Mouse (Mus musculus) neural tube, embryonic 12.5 days (tissue): ENCODE results near the gene Gzmk. TPM values are rescaled to one million over a fixed set of nuclear protein-coding genes. Genes with fewer than 3 reads are reported as not detected.
"Not testable (repeated sequence)": the region's sequence is repeated elsewhere in the genome, so short reads cannot be mapped to it uniquely, and the experiment has no call there.

Experiments
- ATAC-seq: fragments of 200-750 bp; cut with Nextera tagmentation; 2 replicates; pipeline ENCODE4 v1.8.0; 2017; ENCODE audit warnings: low read depth, mild to moderate bottlenecking, moderate TSS enrichment, moderate library complexity; ENCODE audit not compliant: low FRiP score
- H3K27ac ChIP-seq: fragments of 300-500 bp; sonication (generic); 2 replicates; pipeline ENCODE4 v1.5.1; 2016
- H3K27me3 ChIP-seq: fragments of 300-500 bp; sonication (generic); replicated peaks from 2 replicates; pipeline ENCODE4 v1.6.1; 2016; ENCODE audit warnings: mild to moderate bottlenecking
- H3K36me3 ChIP-seq: fragments of 300-500 bp; sonication (generic); 2 replicates; pipeline ENCODE4 v1.6.1; 2016; ENCODE audit warnings: mild to moderate bottlenecking
- H3K4me1 ChIP-seq: fragments of 300-500 bp; sonication (generic); 2 replicates; pipeline ENCODE4 v1.6.1; 2016
- H3K4me2 ChIP-seq: fragments of 300-500 bp; sonication (generic); replicated peaks from 2 replicates; pipeline ENCODE4 v1.6.1; 2016; ENCODE audit warnings: mild to moderate bottlenecking
- H3K4me3 ChIP-seq: fragments of 300-500 bp; sonication (generic); 2 replicates; pipeline ENCODE4 v1.5.1; 2016
- H3K9ac ChIP-seq: fragments of 300-500 bp; sonication (generic); 2 replicates; pipeline ENCODE4 v1.6.1; 2016; ENCODE audit warnings: mild to moderate bottlenecking
- H3K9me3 ChIP-seq: fragments of 300-500 bp; sonication (generic); 2 replicates; pipeline ENCODE4 v1.6.1; 2016; ENCODE audit warnings: mild to moderate bottlenecking
- WGBS: fragments of 180-500 bp; shearing (Covaris S2); methylation state at CpG from one replicate; pipeline ENCODE4 v1.1.7; 2016; 5-methylcytosine and 5-hydroxymethylcytosine counted together
- polyA plus RNA-seq: library from polyadenylated mRNA; unstranded; fragments of >200 nt; fragmentation: Nextera tagmentation; extraction: Ambion mirVana; gene quantifications from 2 replicates; pipeline ENCODE4 v1.2.1, GENCODE M21; 2016

Gene Gzmk
- not detected in 2 replicates for polyA plus RNA-seq

GRCm38 (mm10) chr13:113225811-113226210 is at the start of gene Gzmk:
TSS of gene Gzmk (minus strand) at chr13:113225908.
- Histone ChIP-seq H3K9ac (no peak within 1 kb of the TSS), H3K36me3 (no peaks in the 10 kb centered on the region), H3K4me3 (no peak within 1 kb of the TSS), H3K4me2 (no peak within 1 kb of the TSS), H3K27ac (no peak within 1 kb of the TSS), H3K4me1 (0 out of 2 replicates have a peak, but pooled peaks cover 5% of the 10 kb centered on the region), H3K27me3 (no peaks in the 10 kb centered on the region), H3K9me3 (no peaks in the 10 kb centered on the region)
- WGBS, result 47% methylated on average over 7 of the region's 7 CpGs
- ATAC-seq, result peak; percentile 92

GRCm38 (mm10) chr13:113271189-113271588 is 45.5 kb upstream of the Gzmk start:
- H3K4me1 ChIP-seq, result no peaks in the 10 kb centered on the region

GRCm38 (mm10) chr13:113269777-113270776 is 44.4 kb upstream of the Gzmk start:
- H3K4me1 ChIP-seq, result no peaks in the 10 kb centered on the region
- 52% methylated on average over 18 of the region's 18 CpGs for WGBS
- H3K27me3 ChIP-seq, result no peaks in the 10 kb centered on the region
- no peaks in the 10 kb centered on the region for H3K36me3 ChIP-seq
- no peak overlapping the region for H3K4me2 ChIP-seq
- H3K4me3 ChIP-seq, result no peak overlapping the region
- no peak overlapping the region for H3K27ac ChIP-seq
- no peak overlapping the region for H3K9ac ChIP-seq
- H3K9me3 ChIP-seq, result no peaks in the 10 kb centered on the region
- peak; percentile 73 for ATAC-seq

More at GRCm38 (mm10) chr13:113271189-113271588, 45.5 kb upstream of the Gzmk start:
- no peak overlapping the region for H3K4me2 ChIP-seq
- H3K9ac ChIP-seq, result no peak overlapping the region
- no peak overlapping the region for H3K27ac ChIP-seq
- H3K27me3 ChIP-seq, result no peaks in the 10 kb centered on the region
- H3K9me3 ChIP-seq, result no peaks in the 10 kb centered on the region
- H3K4me3 ChIP-seq, result no peak overlapping the region
- ATAC-seq, result no peak
- no peaks in the 10 kb centered on the region for H3K36me3 ChIP-seq
- WGBS, result 91% methylated on average over 8 of the region's 8 CpGs

GRCm38 (mm10) chr13:113267204-113267603 is 41.5 kb upstream of the Gzmk start:
- Histone ChIP-seq H3K9ac (no peak overlapping the region), H3K4me3 (no peak overlapping the region), H3K27ac (no peak overlapping the region), H3K27me3 (no peaks in the 10 kb centered on the region), H3K4me1 (no peaks in the 10 kb centered on the region), H3K9me3 (no peaks in the 10 kb centered on the region), H3K36me3 (no peaks in the 10 kb centered on the region), H3K4me2 (no peak overlapping the region)
- WGBS, result 93% methylated on average over 3 of the region's 3 CpGs
- no peak for ATAC-seq

- Histone ChIP-seq H3K36me3 (no peaks in the 10 kb centered on the region), H3K27me3 (no peaks in the 10 kb centered on the region), H3K4me3 (no peak overlapping the region), H3K27ac (no peak overlapping the region), H3K4me1 (no peaks in the 10 kb centered on the region), H3K9me3 (no peaks in the 10 kb centered on the region), H3K9ac (no peak overlapping the region), H3K4me2 (no peak overlapping the region)
- peak; percentile 49 for ATAC-seq
- WGBS, result 31% methylated on average over 9 of the region's 9 CpGs
Observed at GRCm38 (mm10) chr13:113266495-113266951, 40.8 kb upstream of the Gzmk start.

- no peak for ATAC-seq
- H3K27ac ChIP-seq, result no peak overlapping the region
- no peak overlapping the region for H3K9ac ChIP-seq
- H3K36me3 ChIP-seq, result no peaks in the 10 kb centered on the region
- H3K4me3 ChIP-seq, result no peak overlapping the region
- no peak overlapping the region for H3K4me2 ChIP-seq
- H3K9me3 ChIP-seq, result no peaks in the 10 kb centered on the region
- no peaks in the 10 kb centered on the region for H3K4me1 ChIP-seq
- no peaks in the 10 kb centered on the region for H3K27me3 ChIP-seq
- WGBS, result 38% methylated on average over 13 of the region's 13 CpGs
Observed at GRCm38 (mm10) chr13:113265257-113265656, 39.5 kb upstream of the Gzmk start.

- Histone ChIP-seq H3K9ac (no peak overlapping the region), H3K27ac (no peak overlapping the region), H3K4me1 (no peaks in the 10 kb centered on the region), H3K4me3 (no peak overlapping the region), H3K4me2 (no peak overlapping the region), H3K27me3 (no peaks in the 10 kb centered on the region), H3K36me3 (no peaks in the 10 kb centered on the region), H3K9me3 (no peaks in the 10 kb centered on the region)
- WGBS, result 88% methylated on average over 12 of the region's 12 CpGs
- ATAC-seq, result no peak
Observed at GRCm38 (mm10) chr13:113262822-113263221, 37.1 kb upstream of the Gzmk start.

GRCm38 (mm10) chr13:113259237-113259636 is 33.5 kb upstream of the Gzmk start:
- no peaks in the 10 kb centered on the region for H3K27me3 ChIP-seq

GRCm38 (mm10) chr13:113257190-113257589 is 31.5 kb upstream of the Gzmk start:
- Histone ChIP-seq H3K27me3 (no peaks in the 10 kb centered on the region), H3K9me3 (no peaks in the 10 kb centered on the region), H3K9ac (no peak overlapping the region), H3K36me3 (no peaks in the 10 kb centered on the region), H3K4me3 (no peak overlapping the region), H3K4me1 (no peaks in the 10 kb centered on the region), H3K27ac (no peak overlapping the region), H3K4me2 (no peak overlapping the region)
- WGBS, result 49% methylated on average over 5 of the region's 5 CpGs
- no peak for ATAC-seq

More at GRCm38 (mm10) chr13:113259237-113259636, 33.5 kb upstream of the Gzmk start:
- no peak overlapping the region for H3K4me2 ChIP-seq
- H3K9me3 ChIP-seq, result no peaks in the 10 kb centered on the region
- WGBS, result 89% methylated on average over 5 of the region's 5 CpGs
- no peak for ATAC-seq
- H3K27ac ChIP-seq, result no peak overlapping the region
- no peaks in the 10 kb centered on the region for H3K4me1 ChIP-seq
- H3K9ac ChIP-seq, result no peak overlapping the region
- no peaks in the 10 kb centered on the region for H3K36me3 ChIP-seq
- no peak overlapping the region for H3K4me3 ChIP-seq

- no peaks in the 10 kb centered on the region for H3K27me3 ChIP-seq
- no peaks in the 10 kb centered on the region for H3K4me1 ChIP-seq
- no peak for ATAC-seq
- WGBS, result 89% methylated on average over 2 of the region's 2 CpGs
- H3K27ac ChIP-seq, result no peak overlapping the region
- no peaks in the 10 kb centered on the region for H3K9me3 ChIP-seq
- H3K9ac ChIP-seq, result no peak overlapping the region
- no peaks in the 10 kb centered on the region for H3K36me3 ChIP-seq
- H3K4me3 ChIP-seq, result no peak overlapping the region
- H3K4me2 ChIP-seq, result no peak overlapping the region
Observed at GRCm38 (mm10) chr13:113256766-113257165, 31.1 kb upstream of the Gzmk start.

GRCm38 (mm10) chr13:113252580-113252979 is 26.9 kb upstream of the Gzmk start:
- H3K4me3 ChIP-seq, ATAC-seq, H3K4me1 ChIP-seq, H3K36me3 ChIP-seq, H3K9me3 ChIP-seq, H3K27ac ChIP-seq, H3K27me3 ChIP-seq, H3K4me2 ChIP-seq, H3K9ac ChIP-seq: not testable (repeated sequence)
- WGBS, result 86% methylated on average over 7 of the region's 7 CpGs

GRCm38 (mm10) chr13:113245025-113245424 is 19.3 kb upstream of the Gzmk start:
- WGBS, result 79% methylated on average over 8 of the region's 8 CpGs
- Histone ChIP-seq H3K27me3 (no peaks in the 10 kb centered on the region), H3K4me2 (no peak overlapping the region), H3K27ac (no peak overlapping the region), H3K4me1 (no peaks in the 10 kb centered on the region), H3K9me3 (no peaks in the 10 kb centered on the region), H3K9ac (no peak overlapping the region), H3K36me3 (no peaks in the 10 kb centered on the region), H3K4me3 (no peak overlapping the region)
- ATAC-seq, result no peak
